Mouse (Mus musculus) thymus, adult 2 months (tissue): ENCODE measurements around the gene Usf1.

Experiments used
- CTCF ChIP-seq: fragments of 200-500 bp; IDR thresholded peaks from 2 replicates; pipeline ENCODE4 v1.5.1; 2012; ENCODE audit warnings: mild to moderate bottlenecking, control low read depth, low read length, moderate library complexity, borderline replicate concordance; ENCODE audit not compliant: control insufficient read depth, poor library complexity, insufficient read depth; ENCODE audit errors: extremely low read depth
- POLR2A ChIP-seq: fragments of 200-500 bp; IDR thresholded peaks from 2 replicates; pipeline ENCODE4 v1.6.1; 2012; ENCODE audit warnings: mild to moderate bottlenecking, low read length, control low read depth, moderate library complexity; ENCODE audit not compliant: control insufficient read depth, poor library complexity, insufficient read depth; ENCODE audit errors: extremely low read depth

DNA sequence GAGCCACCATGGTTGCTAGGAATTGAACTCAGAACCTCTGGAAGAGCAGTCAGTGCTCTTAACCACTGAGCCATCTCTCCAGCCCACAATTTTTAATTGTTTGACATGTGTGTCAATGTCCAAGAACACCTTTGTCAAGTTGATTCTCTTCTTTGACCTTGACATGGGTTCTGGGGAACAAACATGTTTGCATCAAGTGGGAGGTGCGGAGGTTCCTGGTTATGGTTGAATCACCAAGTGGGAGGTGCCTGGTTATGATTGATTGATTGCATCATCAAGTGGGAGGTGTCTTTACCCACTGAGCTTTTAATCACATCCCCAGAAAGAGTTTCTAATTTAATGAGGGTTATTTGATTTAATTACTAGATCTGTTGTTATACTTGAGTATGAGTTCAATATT lies 46.5 kb downstream of the Usf1 start:
- TF ChIP-seq CTCF (no peak), POLR2A (no peak)
